Mouse (Mus musculus): ENCODE results near the gene Ogfod2. TPM values are rescaled to one million over a fixed set of nuclear protein-coding genes. Genes with fewer than 3 reads are reported as not detected.

Ogfod2 gene
- polyA plus RNA-seq, 1 experiment from 2014 or later: 27.7 TPM

GRCm38 (mm10) chr5:124079880-124080279 is 32.2 kb upstream of the Ogfod2 start:
- no peak overlapping the region for H3K4me2 ChIP-seq (ENCODE audit: low read depth, low read length)
- no peaks in the 10 kb centered on the region for H3K9me3 ChIP-seq (replicated peaks; ENCODE audit: control insufficient read depth, low read length)
- H3K4me1 ChIP-seq (ENCODE audit: control insufficient read depth, insufficient read depth, low read length): peaks cover 12% of the 10 kb centered on the region
- no peak overlapping the region for H3K27ac ChIP-seq (ENCODE audit: low read length)
- no peak overlapping the region for H3K4me3 ChIP-seq (replicated peaks; ENCODE audit: low read length)
- no peak overlapping the region for H3K9ac ChIP-seq (ENCODE audit: low read length)
- WGBS: 86% methylated on average over 17 of the region's 17 CpGs
- no peak for ATAC-seq (ENCODE audit: insufficient read depth, low FRiP score)
- H3K36me3 ChIP-seq (ENCODE audit: control insufficient read depth, insufficient read depth, low read length): no peaks in the 10 kb centered on the region
- no peaks in the 10 kb centered on the region for H3K27me3 ChIP-seq (ENCODE audit: control insufficient read depth, insufficient read depth, low read length)

- H3K9ac ChIP-seq (ENCODE audit: low read length): peak overlapping the region; percentile 16; the same call in 1 of the 2 replicates
- ATAC-seq (ENCODE audit: insufficient read depth, low FRiP score): peak; percentile 35; the same call in 1 of the 2 replicates
- H3K9me3 ChIP-seq (replicated peaks; ENCODE audit: control insufficient read depth, low read length): no peaks in the 10 kb centered on the region
- H3K36me3 ChIP-seq (ENCODE audit: control insufficient read depth, insufficient read depth, low read length): no peaks in the 10 kb centered on the region
- 63% methylated on average over 10 of the region's 10 CpGs for WGBS
- H3K4me3 ChIP-seq (replicated peaks; ENCODE audit: low read length): no peak overlapping the region
- H3K27me3 ChIP-seq (ENCODE audit: control insufficient read depth, insufficient read depth, low read length): no peaks in the 10 kb centered on the region
- no peak overlapping the region for H3K4me2 ChIP-seq (ENCODE audit: low read depth, low read length)
- no peaks in the 10 kb centered on the region for H3K4me1 ChIP-seq (ENCODE audit: control insufficient read depth, insufficient read depth, low read length)
- no peak overlapping the region for H3K27ac ChIP-seq (ENCODE audit: low read length)
Measured at GRCm38 (mm10) chr5:124082447-124082846, 29.6 kb upstream of the Ogfod2 start.

DNA sequence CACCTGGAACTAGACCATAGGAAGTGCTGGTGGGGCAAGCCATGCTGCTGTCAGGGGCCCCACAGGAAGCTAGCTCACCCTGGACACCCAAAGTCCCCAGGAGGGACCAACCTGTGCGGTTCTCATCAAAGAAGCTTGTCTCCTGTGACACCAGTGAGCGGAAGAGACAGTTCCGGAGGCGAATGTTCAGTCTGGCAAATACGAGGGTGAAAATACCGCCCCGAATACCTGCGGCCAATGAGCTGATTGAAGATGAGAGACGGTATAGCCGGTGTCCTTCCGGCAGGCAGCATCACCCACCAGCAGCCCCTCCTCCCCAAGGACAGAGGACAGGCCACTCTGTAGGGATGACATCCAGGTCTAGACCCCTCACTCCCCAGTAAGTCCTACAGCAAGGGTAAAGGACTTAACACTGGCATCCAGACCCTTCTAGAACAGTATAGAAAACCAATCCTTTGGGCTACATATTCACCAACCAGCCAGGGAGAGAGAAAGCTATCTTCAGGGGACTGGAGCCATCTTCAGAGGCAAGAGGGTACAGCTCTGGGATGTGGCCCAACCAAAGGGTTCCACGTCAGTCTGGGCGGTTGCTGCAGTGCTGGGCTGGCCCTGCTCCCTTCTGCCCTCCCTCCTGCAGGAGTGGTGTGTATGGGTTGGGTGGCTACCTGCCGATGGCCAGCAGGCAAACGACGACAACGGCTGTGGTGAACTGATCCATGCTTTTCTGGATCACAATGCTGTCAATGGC is 29.0 kb upstream of the Ogfod2 start:
- H3K4me1 ChIP-seq (ENCODE audit: control insufficient read depth, insufficient read depth, low read length): no peaks in the 10 kb centered on the region
- H3K36me3 ChIP-seq (ENCODE audit: control insufficient read depth, insufficient read depth, low read length): no peaks in the 10 kb centered on the region
- H3K27me3 ChIP-seq (ENCODE audit: control insufficient read depth, insufficient read depth, low read length): no peaks in the 10 kb centered on the region
- no peak overlapping the region for H3K4me3 ChIP-seq (replicated peaks; ENCODE audit: low read length)
- H3K9me3 ChIP-seq (replicated peaks; ENCODE audit: control insufficient read depth, low read length): no peaks in the 10 kb centered on the region
- WGBS: 88% methylated on average over 17 of the region's 17 CpGs
- ATAC-seq (ENCODE audit: insufficient read depth, low FRiP score): no peak
- H3K27ac ChIP-seq (ENCODE audit: low read length): no peak overlapping the region
- H3K9ac ChIP-seq (ENCODE audit: low read length): no peak overlapping the region
- no peak overlapping the region for H3K4me2 ChIP-seq (ENCODE audit: low read depth, low read length)

DNA sequence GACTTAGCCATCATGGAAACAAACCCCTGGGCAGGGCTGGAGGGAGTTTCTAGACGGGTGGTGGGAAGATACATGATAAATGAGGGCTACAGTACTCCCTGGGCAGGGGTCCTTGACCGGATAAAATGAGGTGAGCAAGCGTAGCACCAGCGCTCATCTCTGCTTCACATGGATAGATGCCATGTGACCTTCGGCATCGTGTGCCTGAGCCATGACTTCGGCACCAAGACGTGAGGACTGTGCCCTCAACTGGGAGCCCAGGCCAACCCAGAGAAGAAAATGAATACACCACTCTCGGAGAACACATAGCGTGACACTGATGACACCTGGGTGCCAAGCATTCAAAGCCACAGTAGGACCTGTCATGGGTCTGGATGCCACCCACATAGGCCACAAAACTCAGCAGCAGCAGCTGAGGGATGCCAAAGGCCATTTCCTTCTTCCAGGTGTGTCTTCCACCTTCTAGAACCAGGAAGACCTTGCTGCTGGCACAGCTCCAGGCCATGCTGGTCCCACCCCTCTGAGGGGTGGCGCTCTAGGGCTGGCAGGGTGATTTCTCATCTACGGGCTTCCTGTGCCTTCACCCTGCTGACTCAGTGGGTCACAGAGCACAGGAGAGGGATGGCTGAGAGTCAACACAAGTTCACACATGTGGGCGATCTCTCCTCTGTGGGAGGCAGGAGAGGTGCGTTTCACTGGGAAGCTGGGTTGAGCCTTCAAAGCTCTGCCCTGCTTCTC is 28.1 kb upstream of the Ogfod2 start:
- WGBS: 74% methylated on average over 14 of the region's 14 CpGs
- Histone ChIP-seq H3K9me3 (replicated peaks; ENCODE audit: control insufficient read depth, low read length) (no peaks in the 10 kb centered on the region), H3K4me3 (replicated peaks; ENCODE audit: low read length) (no peak overlapping the region), H3K36me3 (ENCODE audit: control insufficient read depth, insufficient read depth, low read length) (no peaks in the 10 kb centered on the region), H3K27me3 (ENCODE audit: control insufficient read depth, insufficient read depth, low read length) (no peaks in the 10 kb centered on the region), H3K4me2 (ENCODE audit: low read depth, low read length) (no peak overlapping the region), H3K9ac (ENCODE audit: low read length) (no peak overlapping the region), H3K4me1 (ENCODE audit: control insufficient read depth, insufficient read depth, low read length) (no peaks in the 10 kb centered on the region), H3K27ac (ENCODE audit: low read length) (peak overlapping the region; percentile 65; the same call in 1 of the 2 replicates)
- peak; percentile 57; the same call in 1 of the 2 replicates for ATAC-seq (ENCODE audit: insufficient read depth, low FRiP score)

- no peak overlapping the region for H3K4me3 ChIP-seq (replicated peaks; ENCODE audit: low read length)
- H3K9me3 ChIP-seq (replicated peaks; ENCODE audit: control insufficient read depth, low read length): no peaks in the 10 kb centered on the region
- H3K27ac ChIP-seq (ENCODE audit: low read length): peak overlapping the region; percentile 65; the same call in 1 of the 2 replicates
- no peaks in the 10 kb centered on the region for H3K27me3 ChIP-seq (ENCODE audit: control insufficient read depth, insufficient read depth, low read length)
- H3K4me2 ChIP-seq (ENCODE audit: low read depth, low read length): no peak overlapping the region
- H3K4me1 ChIP-seq (ENCODE audit: control insufficient read depth, insufficient read depth, low read length): no peaks in the 10 kb centered on the region
- 36% methylated on average over 11 of the region's 11 CpGs for WGBS
- peak; percentile 30; the same call in 1 of the 2 replicates for ATAC-seq (ENCODE audit: insufficient read depth, low FRiP score)
- peak overlapping the region; percentile 29; the same call in 1 of the 2 replicates for H3K9ac ChIP-seq (ENCODE audit: low read length)
- no peaks in the 10 kb centered on the region for H3K36me3 ChIP-seq (ENCODE audit: control insufficient read depth, insufficient read depth, low read length)
Measured at GRCm38 (mm10) chr5:124084588-124085173, 27.4 kb upstream of the Ogfod2 start.

- no peak overlapping the region for H3K4me2 ChIP-seq (ENCODE audit: low read depth, low read length)
Measured at GRCm38 (mm10) chr5:124085513-124085912, 26.6 kb upstream of the Ogfod2 start.

GRCm38 (mm10) chr5:124086876-124087275 is 25.2 kb upstream of the Ogfod2 start:
- Histone ChIP-seq H3K9ac (ENCODE audit: low read length) (no peak overlapping the region), H3K27ac (ENCODE audit: low read length) (no peak overlapping the region), H3K4me1 (ENCODE audit: control insufficient read depth, insufficient read depth, low read length) (no peaks in the 10 kb centered on the region), H3K4me3 (replicated peaks; ENCODE audit: low read length) (no peak overlapping the region), H3K4me2 (ENCODE audit: low read depth, low read length) (no peak overlapping the region), H3K27me3 (ENCODE audit: control insufficient read depth, insufficient read depth, low read length) (no peaks in the 10 kb centered on the region), H3K36me3 (ENCODE audit: control insufficient read depth, insufficient read depth, low read length) (no peaks in the 10 kb centered on the region), H3K9me3 (replicated peaks; ENCODE audit: control insufficient read depth, low read length) (no peaks in the 10 kb centered on the region)
- WGBS: 78% methylated on average over 4 of the region's 4 CpGs
- ATAC-seq (ENCODE audit: insufficient read depth, low FRiP score): no peak

More at GRCm38 (mm10) chr5:124085513-124085912, 26.6 kb upstream of the Ogfod2 start:
- H3K36me3 ChIP-seq (ENCODE audit: control insufficient read depth, insufficient read depth, low read length): no peaks in the 10 kb centered on the region
- no peak overlapping the region for H3K27ac ChIP-seq (ENCODE audit: low read length)
- 0 out of 2 replicates have a peak overlapping the region, but pooled peaks have one; percentile 8 for H3K9ac ChIP-seq (ENCODE audit: low read length)
- ATAC-seq (ENCODE audit: insufficient read depth, low FRiP score): no peak
- H3K4me1 ChIP-seq (ENCODE audit: control insufficient read depth, insufficient read depth, low read length): no peaks in the 10 kb centered on the region
- 67% methylated on average over 3 of the region's 3 CpGs for WGBS
- no peaks in the 10 kb centered on the region for H3K27me3 ChIP-seq (ENCODE audit: control insufficient read depth, insufficient read depth, low read length)
- no peaks in the 10 kb centered on the region for H3K9me3 ChIP-seq (replicated peaks; ENCODE audit: control insufficient read depth, low read length)
- H3K4me3 ChIP-seq (replicated peaks; ENCODE audit: low read length): no peak overlapping the region

DNA sequence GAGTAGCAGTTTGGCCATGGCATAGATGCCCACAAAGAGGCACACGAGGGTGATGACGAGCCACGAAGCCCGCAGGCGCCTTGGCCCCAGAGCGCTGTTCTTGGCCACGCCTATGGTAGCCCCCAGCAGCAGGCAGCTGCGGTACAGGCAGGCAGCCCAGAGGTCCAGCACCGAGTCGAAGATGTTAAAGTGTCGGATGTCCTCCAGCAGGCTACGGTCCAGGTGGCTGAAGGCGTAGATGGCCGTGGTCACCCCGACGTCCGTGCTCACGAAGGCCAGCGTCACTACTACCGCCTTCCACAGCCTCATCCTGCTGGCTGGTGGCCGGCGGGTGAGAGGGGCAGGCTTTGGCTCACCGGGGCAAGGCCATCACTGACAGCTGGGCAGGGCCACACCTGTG is 22.2 kb upstream of the Ogfod2 start:
- 81% methylated on average over 23 of the region's 23 CpGs for WGBS
- no peak for ATAC-seq (ENCODE audit: insufficient read depth, low FRiP score)
- no peak overlapping the region for H3K4me3 ChIP-seq (replicated peaks; ENCODE audit: low read length)
- H3K9me3 ChIP-seq (replicated peaks; ENCODE audit: control insufficient read depth, low read length): no peaks in the 10 kb centered on the region
- H3K4me2 ChIP-seq (ENCODE audit: low read depth, low read length): no peak overlapping the region
- H3K27ac ChIP-seq (ENCODE audit: low read length): no peak overlapping the region
- H3K36me3 ChIP-seq (ENCODE audit: control insufficient read depth, insufficient read depth, low read length): no peaks in the 10 kb centered on the region
- H3K27me3 ChIP-seq (ENCODE audit: control insufficient read depth, insufficient read depth, low read length): no peaks in the 10 kb centered on the region
- no peak overlapping the region for H3K9ac ChIP-seq (ENCODE audit: low read length)
- peaks cover under 1% of the 10 kb centered on the region for H3K4me1 ChIP-seq (ENCODE audit: control insufficient read depth, insufficient read depth, low read length)

GRCm38 (mm10) chr5:124091951-124092406 is 20.1 kb upstream of the Ogfod2 start:
- Histone ChIP-seq H3K27ac (ENCODE audit: low read length) (peak overlapping the region; percentile 31; the same call in 1 of the 2 replicates), H3K4me2 (ENCODE audit: low read depth, low read length) (no peak overlapping the region), H3K36me3 (ENCODE audit: control insufficient read depth, insufficient read depth, low read length) (no peaks in the 10 kb centered on the region), H3K4me3 (replicated peaks; ENCODE audit: low read length) (no peak overlapping the region), H3K9ac (ENCODE audit: low read length) (no peak overlapping the region), H3K9me3 (replicated peaks; ENCODE audit: control insufficient read depth, low read length) (no peaks in the 10 kb centered on the region), H3K4me1 (ENCODE audit: control insufficient read depth, insufficient read depth, low read length) (peaks cover 6% of the 10 kb centered on the region), H3K27me3 (ENCODE audit: control insufficient read depth, insufficient read depth, low read length) (no peaks in the 10 kb centered on the region)
- 38% methylated on average over 9 of the region's 9 CpGs for WGBS
- ATAC-seq (ENCODE audit: insufficient read depth, low FRiP score): peak; percentile 74
